Mouse (Mus musculus) erythroblast, embryonic 14.5 days (primary cell): ENCODE measurements around the gene Zfhx3.

Source experiments
- GATA1 ChIP-seq: IDR thresholded peaks from 2 replicates; pipeline ENCODE4 v1.6.1; 2012; ENCODE audit warnings: low read length, inconsistent platforms, mixed read lengths
- TAL1 ChIP-seq: IDR thresholded peaks from 3 replicates; pipeline ENCODE4 v1.6.1; 2012; ENCODE audit warnings: low read length, inconsistent platforms, mixed read lengths

- TF ChIP-seq TAL1 (no peak), GATA1 (no peak)
Observed at GRCm38 (mm10) chr8:107957566-107957965, 15.1 kb downstream of the Zfhx3 start.
